11 mouse cellular contexts compared by ENCODE assay signal in genomic region chr4:43402212-43402611, GRCm38 (mm10). TPM values are rescaled to one million over a fixed set of nuclear protein-coding genes. Genes with fewer than 3 reads are reported as not detected.
DNase-seq lines count a peak whose midpoint lies in the region; ATAC-seq and TF ChIP-seq lines count a peak whose summit lies in the region.
"Had no signal": no experiment of that assay in that cellular context is flagged by ENCODE, and none has a peak within 500 bp of the region (broad histone marks: within the 10 kb centered on the region; RNA-seq: fewer than 3 reads in every experiment).

No protein-coding gene starts in this region.

- TF ChIP-seq CTCF in stomach, postnatal 0 days (IDR thresholded peaks at IDR 0.05; ENCODE audit: low read depth), result no peak

- no peak for ATAC-seq in midbrain, embryonic 11.5 days (ENCODE audit: low FRiP score)
- ATAC-seq in midbrain, embryonic 15.5 days (replicated peaks), result no peak
- ATAC-seq in heart, embryonic 15.5 days (replicated peaks; ENCODE audit: insufficient number of reproducible peaks, insufficient read depth, low FRiP score, low read depth), result no peak
- no peak for ATAC-seq in stomach, postnatal 0 days (ENCODE audit: low FRiP score, low TSS enrichment)
- ATAC-seq: hindbrain, postnatal 0 days had no signal

- H3K4me2 ChIP-seq in midbrain, embryonic 11.5 days, result no peak overlapping the region
- H3K4me2 ChIP-seq in midbrain, embryonic 15.5 days, result no peak overlapping the region
- no peak overlapping the region for H3K4me2 ChIP-seq in heart, embryonic 15.5 days
- peak overlapping the region; percentile 31 for H3K4me2 ChIP-seq in stomach, postnatal 0 days (replicated peaks; ENCODE audit: low read depth)

- H3K27ac ChIP-seq in midbrain, embryonic 11.5 days (ENCODE audit: low read depth, low read length), result no peak overlapping the region
- no peak overlapping the region for H3K27ac ChIP-seq in midbrain, embryonic 15.5 days
- H3K27ac ChIP-seq in heart, embryonic 15.5 days, result peak overlapping the region; percentile 14
- H3K27ac ChIP-seq in stomach, postnatal 0 days (replicated peaks), result peak overlapping the region; percentile 82
- H3K27ac ChIP-seq: forebrain, embryonic 10.5 days; hindbrain, postnatal 0 days had no signal

- 89% methylated on average over 9 of the region's 9 CpGs for WGBS in midbrain, embryonic 11.5 days
- 87% methylated on average over 9 of the region's 9 CpGs for WGBS in midbrain, embryonic 15.5 days
- WGBS in heart, embryonic 15.5 days, result 58% methylated on average over 9 of the region's 9 CpGs
- 36% methylated on average over 9 of the region's 9 CpGs for WGBS in stomach, postnatal 0 days

- peaks cover 17% of the 10 kb centered on the region for H3K4me1 ChIP-seq in midbrain, embryonic 11.5 days (ENCODE audit: control insufficient read depth, insufficient read depth, low read length)
- H3K4me1 ChIP-seq in midbrain, embryonic 15.5 days, result peaks cover 37% of the 10 kb centered on the region
- H3K4me1 ChIP-seq in heart, embryonic 15.5 days (replicated peaks), result peaks cover 69% of the 10 kb centered on the region
- peaks cover 33% of the 10 kb centered on the region for H3K4me1 ChIP-seq in stomach, postnatal 0 days (replicated peaks; ENCODE audit: control insufficient read depth, insufficient read depth)

- H3K9ac ChIP-seq in midbrain, embryonic 11.5 days (ENCODE audit: low read length), result no peak overlapping the region
- H3K9ac ChIP-seq in midbrain, embryonic 15.5 days, result no peak overlapping the region
- H3K9ac ChIP-seq in heart, embryonic 15.5 days, result no peak overlapping the region
- H3K9ac ChIP-seq in stomach, postnatal 0 days (ENCODE audit: low read length), result peak overlapping the region; percentile 63

- no peaks in the 10 kb centered on the region for H3K27me3 ChIP-seq in midbrain, embryonic 11.5 days (ENCODE audit: control insufficient read depth, insufficient read depth, low read length)
- no peaks in the 10 kb centered on the region for H3K27me3 ChIP-seq in midbrain, embryonic 15.5 days (replicated peaks)
- no peaks in the 10 kb centered on the region for H3K27me3 ChIP-seq in heart, embryonic 15.5 days
- H3K27me3 ChIP-seq in stomach, postnatal 0 days (ENCODE audit: control insufficient read depth, insufficient read depth, low read length), result no peaks in the 10 kb centered on the region

- no peaks in the 10 kb centered on the region for H3K36me3 ChIP-seq in midbrain, embryonic 11.5 days (ENCODE audit: control insufficient read depth, insufficient read depth, low read length)
- H3K36me3 ChIP-seq in midbrain, embryonic 15.5 days (replicated peaks), result no peaks in the 10 kb centered on the region
- no peaks in the 10 kb centered on the region for H3K36me3 ChIP-seq in heart, embryonic 15.5 days
- H3K36me3 ChIP-seq in stomach, postnatal 0 days (ENCODE audit: control insufficient read depth, insufficient read depth, low read length), result no peaks in the 10 kb centered on the region
- H3K36me3 ChIP-seq: forebrain, embryonic 10.5 days had no signal

- DNase-seq in heart, adult 11 months, result peak; percentile 98
- DNase-seq in heart, postnatal 4 days, result no peak
- DNase-seq in midbrain, embryonic 11.5 days (ENCODE audit: low spot score, missing footprints), result peak; percentile 59
- no peak for DNase-seq in stomach, postnatal 0 days (ENCODE audit: low spot score)
- DNase-seq in natural killer cell, adult 2 months (ENCODE audit: low spot score in 2 of 2), result no peak
- DNase-seq in cerebellum, postnatal 14 days, result no peak
- DNase-seq: cerebellum, postnatal 25 days had no signal

- H3K9me3 ChIP-seq in midbrain, embryonic 11.5 days (ENCODE audit: control insufficient read depth, low read length), result no peaks in the 10 kb centered on the region
- H3K9me3 ChIP-seq in midbrain, embryonic 15.5 days, result no peaks in the 10 kb centered on the region
- H3K9me3 ChIP-seq in heart, embryonic 15.5 days (replicated peaks), result no peaks in the 10 kb centered on the region
- no peaks in the 10 kb centered on the region for H3K9me3 ChIP-seq in stomach, postnatal 0 days (ENCODE audit: control insufficient read depth, low read length)
- H3K9me3 ChIP-seq: forebrain, embryonic 10.5 days had no signal

- no peak overlapping the region for H3K4me3 ChIP-seq in midbrain, embryonic 11.5 days (ENCODE audit: low read depth, low read length)
- H3K4me3 ChIP-seq in midbrain, embryonic 15.5 days, result no peak overlapping the region
- H3K4me3 ChIP-seq in heart, embryonic 15.5 days, result no peak overlapping the region
- peak overlapping the region; percentile 28 for H3K4me3 ChIP-seq in stomach, postnatal 0 days (ENCODE audit: low read depth, low read length)
- H3K4me3 ChIP-seq: forebrain, embryonic 10.5 days had no signal

- TF ChIP-seq EP300 in stomach, postnatal 0 days (optimal IDR thresholded peaks at IDR 0.05), result no peak

RNA-seq across cellular contexts. Expression of gene Rusc2, which starts 20.4 kb away (rescaled TPM):
- total RNA-seq in heart, postnatal 4 days (2021), result 10 to 100 TPM; 39.5 to 41.2 TPM
- 13.7 TPM in 2 replicates for polyA plus RNA-seq in midbrain, embryonic 11.5 days (2014; fragmentation: Nextera tagmentation; extraction: Ambion mirVana)
- polyA plus RNA-seq in midbrain, embryonic 15.5 days (2015; fragmentation: Nextera tagmentation; extraction: Ambion mirVana), result 104 and 107 TPM in 2 replicates
- 14.7 and 17.2 TPM in 2 replicates for polyA plus RNA-seq in heart, embryonic 15.5 days (2015; fragmentation: Nextera tagmentation; extraction: Ambion mirVana)
- polyA plus RNA-seq in stomach, postnatal 0 days (2015; fragmentation: Nextera tagmentation; extraction: Ambion mirVana), result 10.7 and 11.5 TPM in 2 replicates

RNA-seq across cellular contexts. Expression of gene Fam166b, which starts 26.7 kb away (rescaled TPM):
- not detected for total RNA-seq in heart, postnatal 4 days (2021)
- polyA plus RNA-seq in midbrain, embryonic 11.5 days (2014; fragmentation: Nextera tagmentation; extraction: Ambion mirVana), result 0.54 and 0.59 TPM in 2 replicates
- 0.52 and 1.7 TPM in 2 replicates for polyA plus RNA-seq in midbrain, embryonic 15.5 days (2015; fragmentation: Nextera tagmentation; extraction: Ambion mirVana)
- polyA plus RNA-seq in heart, embryonic 15.5 days (2015; fragmentation: Nextera tagmentation; extraction: Ambion mirVana), result 0.16 and 0.18 TPM in 2 replicates
- polyA plus RNA-seq in stomach, postnatal 0 days (2015; fragmentation: Nextera tagmentation; extraction: Ambion mirVana), result 0.12 and 0.27 TPM in 2 replicates

RNA-seq across cellular contexts. Expression of gene Tesk1, which starts 39.5 kb away (rescaled TPM):
- total RNA-seq in heart, postnatal 4 days (2021), result 10 to 100 TPM; 41.2 to 45.4 TPM
- polyA plus RNA-seq in midbrain, embryonic 11.5 days (2014; fragmentation: Nextera tagmentation; extraction: Ambion mirVana), result 7.2 and 7.3 TPM in 2 replicates
- 16.7 and 17.1 TPM in 2 replicates for polyA plus RNA-seq in midbrain, embryonic 15.5 days (2015; fragmentation: Nextera tagmentation; extraction: Ambion mirVana)
- 3.1 and 5.8 TPM in 2 replicates for polyA plus RNA-seq in heart, embryonic 15.5 days (2015; fragmentation: Nextera tagmentation; extraction: Ambion mirVana)
- 4.7 TPM in 2 replicates for polyA plus RNA-seq in stomach, postnatal 0 days (2015; fragmentation: Nextera tagmentation; extraction: Ambion mirVana)

RNA-seq across cellular contexts. Expression of gene Cd72, which starts 52.2 kb away (rescaled TPM):
- total RNA-seq in heart, postnatal 4 days (2021), result under 1 TPM; 0.56 to 0.69 TPM
- polyA plus RNA-seq in midbrain, embryonic 11.5 days (2014; fragmentation: Nextera tagmentation; extraction: Ambion mirVana), result 2.9 and 3.4 TPM in 2 replicates
- polyA plus RNA-seq in midbrain, embryonic 15.5 days (2015; fragmentation: Nextera tagmentation; extraction: Ambion mirVana), result 6.0 and 6.6 TPM in 2 replicates
- polyA plus RNA-seq in heart, embryonic 15.5 days (2015; fragmentation: Nextera tagmentation; extraction: Ambion mirVana), result 2.1 and 5.2 TPM in 2 replicates
- 2.8 and 3.2 TPM in 2 replicates for polyA plus RNA-seq in stomach, postnatal 0 days (2015; fragmentation: Nextera tagmentation; extraction: Ambion mirVana)
- total RNA-seq: hindbrain, postnatal 0 days had no signal

Comparison
In these comparisons a context has a peak if more than half of its experiments do, and no peak if none do; other contexts are left out.
1. DNase-seq: peak in heart, adult 11 months (single experiment) and midbrain, embryonic 11.5 days (single experiment); none in heart, postnatal 4 days (single experiment), stomach, postnatal 0 days (single experiment), natural killer cell, adult 2 months (0 of 2) and cerebellum, postnatal 14 days (0 of 2).
2. H3K27ac ChIP-seq: peak in heart, embryonic 15.5 days (single experiment) and stomach, postnatal 0 days (single experiment); none in midbrain, embryonic 11.5 days (single experiment) and midbrain, embryonic 15.5 days (single experiment).